Mouse (Mus musculus): ENCODE measurements at regions not wholly inside any gene's neighbourhood (a gene's known extent, or its start where the extent isn't known, plus 50 kb on each side); places are given as distances from the start of the nearest gene placed in this dataset.

- TF ChIP-seq CTCF (conservative IDR thresholded peaks at IDR 0.05; ENCODE audit: low read length) (no peak), NANOG (IDR thresholded peaks at IDR 0.05; ENCODE audit: borderline replicate concordance, low read length) (no peak)
Observed at GRCm38 (mm10) chr9:120808741-120809425, 120.1 kb upstream of the Ctnnb1 start.

Data from E14TG2a.4 (cell line).